Mouse (Mus musculus): ENCODE data around the gene Itch. TPM values are rescaled to one million over a fixed set of nuclear protein-coding genes. Genes with fewer than 3 reads are reported as not detected.
"Not testable (repeated sequence)": the region's sequence is repeated elsewhere in the genome, so short reads cannot be mapped to it uniquely, and the experiment has no call there.

Gene Itch
- polyA plus RNA-seq, 1 experiment: not detected

DNA sequence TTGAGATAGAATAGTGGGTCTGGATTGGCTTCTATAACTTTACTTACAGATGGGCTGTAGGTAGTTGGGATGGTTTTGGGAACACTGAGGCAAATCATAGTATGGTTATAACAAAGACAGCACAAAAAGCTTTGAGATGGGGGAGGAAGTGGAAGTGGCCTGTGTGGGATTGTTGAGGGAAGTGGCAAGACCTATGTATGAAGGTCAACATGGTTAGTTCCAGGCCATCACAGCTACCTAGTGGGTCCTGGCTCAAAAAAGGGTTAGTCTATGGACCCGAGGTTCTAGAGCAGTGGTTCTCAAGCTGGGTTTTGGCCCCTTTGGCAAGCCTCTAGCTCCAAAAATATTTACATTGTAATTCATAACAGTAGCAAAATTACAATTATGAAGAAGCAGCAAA, 2.2 kb downstream of the Itch start:
- no peak for TF ChIP-seq POLR2A (IDR thresholded peaks at IDR 0.05; ENCODE audit: insufficient read depth, low read depth, low read length)
- Histone ChIP-seq H3K4me3 (ENCODE audit: insufficient read depth, low read depth, low read length) (no peak overlapping the region), H3K4me1 (ENCODE audit: control insufficient read depth, insufficient read depth, low read length) (peaks cover 2% of the 10 kb centered on the region; the same call in 1 of the 2 replicates), H3K27ac (ENCODE audit: insufficient read depth, low read depth, low read length) (no peak overlapping the region)
- 76% methylated on average over 1 of the region's 1 CpGs for WGBS

DNA sequence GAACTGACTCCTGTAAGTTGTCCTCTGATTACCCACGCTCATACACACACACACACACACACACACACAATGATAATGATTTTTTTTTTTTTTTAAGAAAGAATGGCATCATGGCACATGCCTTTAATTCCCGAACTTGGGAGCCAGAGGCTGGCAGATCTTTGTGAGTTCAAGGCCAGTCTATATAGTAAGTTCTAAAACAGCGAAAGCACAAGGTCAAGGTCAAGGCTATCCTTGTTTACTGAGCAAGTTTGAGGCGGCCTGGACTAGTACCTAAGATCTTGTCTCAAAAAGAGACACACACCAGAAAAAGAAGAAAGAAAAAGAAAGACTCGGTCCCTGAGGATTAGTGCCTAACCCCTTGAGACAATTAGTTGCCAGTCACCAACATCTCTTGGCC, 7.7 kb downstream of the Itch start:
- Histone ChIP-seq H3K4me1 (ENCODE audit: control insufficient read depth, insufficient read depth, low read length) (peaks cover under 1% of the 10 kb centered on the region; the same call in 1 of the 2 replicates), H3K4me3 (ENCODE audit: insufficient read depth, low read depth, low read length) (no peak overlapping the region), H3K27ac (ENCODE audit: insufficient read depth, low read depth, low read length) (no peak overlapping the region)
- WGBS: 84% methylated on average over 5 of the region's 5 CpGs
- TF ChIP-seq CTCF (IDR thresholded peaks at IDR 0.05; ENCODE audit: insufficient read depth, low read depth, low read length): no peak
- TF ChIP-seq POLR2A (IDR thresholded peaks at IDR 0.05; ENCODE audit: insufficient read depth, low read depth, low read length): no peak

DNA sequence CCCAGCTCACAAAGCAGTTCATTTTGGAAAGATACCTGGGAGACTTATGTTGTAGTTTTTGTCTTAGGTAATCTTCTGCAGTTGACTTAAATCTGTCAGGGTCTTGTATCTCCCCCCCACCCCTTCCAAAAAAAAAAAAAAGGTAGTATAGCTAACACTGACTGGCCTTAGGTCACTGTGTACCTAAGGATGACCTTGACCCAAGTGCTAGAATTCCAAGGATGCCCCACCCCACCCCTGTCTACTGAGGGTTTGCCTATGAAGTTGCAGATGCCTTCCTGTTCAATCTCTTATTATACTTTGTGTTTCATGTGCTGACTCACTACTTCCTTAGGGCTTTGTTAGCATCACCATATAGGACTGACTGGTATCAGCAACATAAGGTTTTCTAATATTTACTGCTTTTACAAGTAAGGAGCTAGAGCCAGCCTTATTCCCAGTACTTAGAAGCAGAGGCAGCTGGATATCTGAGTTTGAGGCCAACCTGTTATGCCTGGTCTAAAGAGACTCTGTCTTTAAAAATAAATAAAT, 8.8 kb downstream of the Itch start:
- H3K27ac ChIP-seq (ENCODE audit: insufficient read depth, low read depth, low read length): no peak overlapping the region
- H3K4me3 ChIP-seq (ENCODE audit: insufficient read depth, low read depth, low read length): no peak overlapping the region
- H3K4me1 ChIP-seq (ENCODE audit: control insufficient read depth, insufficient read depth, low read length): no peaks in the 10 kb centered on the region
- TF ChIP-seq POLR2A (IDR thresholded peaks at IDR 0.05; ENCODE audit: insufficient read depth, low read depth, low read length): no peak
- TF ChIP-seq CTCF (IDR thresholded peaks at IDR 0.05; ENCODE audit: insufficient read depth, low read depth, low read length): no peak

DNA sequence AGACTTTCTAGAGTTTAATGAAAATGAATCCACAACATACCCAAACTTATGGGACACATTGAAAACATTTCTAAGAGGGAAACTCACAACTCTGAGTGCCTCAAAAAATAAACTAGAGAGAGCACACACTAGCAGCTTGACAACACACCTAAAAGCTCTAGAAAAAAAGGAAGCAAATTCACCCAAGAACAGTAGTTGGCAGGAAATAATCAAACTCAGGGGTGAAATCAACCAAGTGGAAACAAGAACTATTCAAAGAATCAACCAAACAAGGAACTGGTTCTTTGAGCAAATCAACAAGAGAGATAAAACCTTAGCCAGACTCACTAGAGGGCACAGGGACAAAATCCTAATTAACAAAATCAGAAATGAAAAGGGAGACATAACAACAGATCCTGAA, 16.0 kb downstream of the Itch start:
- H3K27ac ChIP-seq (ENCODE audit: insufficient read depth, low read depth, low read length); H3K4me3 ChIP-seq (ENCODE audit: insufficient read depth, low read depth, low read length); H3K4me1 ChIP-seq (ENCODE audit: control insufficient read depth, insufficient read depth, low read length): not testable (repeated sequence)

DNA sequence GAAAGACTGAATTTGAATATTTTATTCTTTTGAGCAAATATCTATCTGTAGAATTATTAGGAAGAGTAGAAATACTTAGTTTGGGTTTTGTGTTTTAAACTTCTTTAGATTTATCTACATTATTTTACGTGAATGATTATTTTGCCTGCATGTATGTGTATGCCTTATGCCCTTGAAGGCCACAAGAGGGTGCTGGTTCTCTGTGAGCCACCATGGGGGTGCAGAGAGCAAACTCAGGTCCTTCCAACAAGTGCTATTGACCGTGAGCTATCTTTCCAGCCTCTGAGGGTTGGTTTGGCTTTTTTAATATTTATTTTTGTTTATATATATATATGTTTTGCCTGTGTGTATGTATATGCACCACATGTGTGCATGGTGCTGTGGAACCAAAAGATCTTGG, 74.1 kb downstream of the Itch start:
- TF ChIP-seq CTCF (IDR thresholded peaks at IDR 0.05; ENCODE audit: insufficient read depth, low read depth, low read length) (no peak), POLR2A (IDR thresholded peaks at IDR 0.05; ENCODE audit: insufficient read depth, low read depth, low read length) (no peak)
- WGBS: 75% methylated on average over 2 of the region's 2 CpGs
- Histone ChIP-seq H3K4me3 (ENCODE audit: insufficient read depth, low read depth, low read length) (no peak overlapping the region), H3K27ac (ENCODE audit: insufficient read depth, low read depth, low read length) (no peak overlapping the region), H3K4me1 (ENCODE audit: control insufficient read depth, insufficient read depth, low read length) (no peaks in the 10 kb centered on the region)

DNA sequence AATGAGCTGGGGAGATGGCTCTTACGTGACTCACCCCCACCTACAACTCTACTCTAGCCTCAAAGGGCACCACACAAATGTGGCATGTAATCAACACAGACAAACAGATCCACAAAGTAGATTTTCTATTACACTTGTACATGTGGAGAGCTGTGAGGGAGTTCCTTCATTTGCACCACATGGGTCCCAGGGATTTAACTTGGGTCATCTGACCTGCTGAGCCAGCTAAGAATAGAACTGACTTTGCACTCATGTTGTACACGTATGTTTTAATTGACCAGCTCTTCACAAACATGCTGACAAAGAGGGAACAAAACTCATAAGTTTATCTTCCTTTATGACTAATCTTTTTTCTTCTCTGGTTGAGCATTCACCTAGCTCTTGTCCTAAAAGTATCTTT, 89.8 kb downstream of the Itch start:
- H3K4me3 ChIP-seq (ENCODE audit: insufficient read depth, low read depth, low read length): no peak overlapping the region
- H3K4me1 ChIP-seq (ENCODE audit: control insufficient read depth, insufficient read depth, low read length): no peaks in the 10 kb centered on the region
- TF ChIP-seq CTCF (IDR thresholded peaks at IDR 0.05; ENCODE audit: insufficient read depth, low read depth, low read length) (no peak), POLR2A (IDR thresholded peaks at IDR 0.05; ENCODE audit: insufficient read depth, low read depth, low read length) (no peak)
- 61% methylated on average over 2 of the region's 2 CpGs for WGBS
- H3K27ac ChIP-seq (ENCODE audit: insufficient read depth, low read depth, low read length): no peak overlapping the region

DNA sequence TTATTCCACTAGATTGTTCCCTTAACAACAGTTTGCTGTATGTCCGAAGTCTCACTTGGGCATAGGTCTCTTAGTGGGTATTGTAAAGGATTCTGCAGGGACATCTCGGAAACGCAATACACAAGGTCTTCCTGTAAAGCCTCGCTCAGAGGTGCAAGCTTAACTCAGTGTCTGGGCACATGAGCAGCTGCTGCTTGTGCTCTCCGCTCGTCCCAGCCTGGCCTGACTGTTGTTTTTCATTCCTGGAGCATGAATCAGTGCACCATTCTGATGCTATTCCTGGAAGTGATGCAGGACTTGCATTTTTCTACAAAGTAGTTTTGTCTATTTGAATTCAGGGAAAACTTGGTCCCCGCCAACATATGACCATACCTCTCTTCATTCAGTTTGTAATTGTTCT, 91.4 kb downstream of the Itch start:
- no peak overlapping the region for H3K4me3 ChIP-seq (ENCODE audit: insufficient read depth, low read depth, low read length)
- no peaks in the 10 kb centered on the region for H3K4me1 ChIP-seq (ENCODE audit: control insufficient read depth, insufficient read depth, low read length)
- TF ChIP-seq CTCF (IDR thresholded peaks at IDR 0.05; ENCODE audit: insufficient read depth, low read depth, low read length) (no peak), POLR2A (IDR thresholded peaks at IDR 0.05; ENCODE audit: insufficient read depth, low read depth, low read length) (no peak)
- WGBS: 79% methylated on average over 7 of the region's 7 CpGs
- no peak overlapping the region for H3K27ac ChIP-seq (ENCODE audit: insufficient read depth, low read depth, low read length)

DNA sequence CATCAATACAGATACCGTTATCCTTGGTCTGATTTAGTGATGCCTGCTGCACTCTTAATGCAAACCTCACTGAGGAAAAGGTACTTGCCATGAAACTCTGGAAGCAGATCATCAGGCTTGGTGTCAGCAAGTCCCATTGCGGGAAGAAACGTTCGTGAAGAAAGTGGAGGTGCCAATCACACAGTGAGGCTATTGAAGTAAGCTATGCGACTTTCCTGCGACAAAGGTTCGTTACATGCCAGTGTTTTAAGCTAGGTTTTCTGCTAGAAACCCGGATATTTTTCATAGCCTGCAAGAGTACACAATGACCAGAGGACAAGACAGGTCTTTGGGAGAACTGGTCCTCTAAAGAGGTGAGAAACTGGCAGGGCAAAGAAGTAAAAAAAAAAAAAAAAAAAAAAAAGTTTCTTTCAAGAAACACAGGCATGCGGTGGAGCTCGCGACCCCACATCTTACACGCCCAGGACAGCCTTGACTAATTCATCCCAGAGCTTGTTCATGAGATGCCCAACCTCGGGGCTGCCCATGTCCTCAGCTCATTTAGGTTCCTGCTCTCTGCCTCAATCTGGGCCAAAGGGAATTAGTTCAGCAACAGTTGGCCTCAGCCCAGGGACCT, 102.5 kb downstream of the Itch start:
- Histone ChIP-seq H3K4me1 (ENCODE audit: control insufficient read depth, insufficient read depth, low read length) (peaks cover 11% of the 10 kb centered on the region), H3K27ac (ENCODE audit: insufficient read depth, low read depth, low read length) (peak overlapping the region; percentile 80), H3K4me3 (ENCODE audit: insufficient read depth, low read depth, low read length) (peak overlapping the region; percentile 78)
- 1% methylated on average over 13 of the region's 13 CpGs for WGBS
- TF ChIP-seq POLR2A (IDR thresholded peaks at IDR 0.05; ENCODE audit: insufficient read depth, low read depth, low read length) (no peak), CTCF (IDR thresholded peaks at IDR 0.05; ENCODE audit: insufficient read depth, low read depth, low read length) (no peak)

DNA sequence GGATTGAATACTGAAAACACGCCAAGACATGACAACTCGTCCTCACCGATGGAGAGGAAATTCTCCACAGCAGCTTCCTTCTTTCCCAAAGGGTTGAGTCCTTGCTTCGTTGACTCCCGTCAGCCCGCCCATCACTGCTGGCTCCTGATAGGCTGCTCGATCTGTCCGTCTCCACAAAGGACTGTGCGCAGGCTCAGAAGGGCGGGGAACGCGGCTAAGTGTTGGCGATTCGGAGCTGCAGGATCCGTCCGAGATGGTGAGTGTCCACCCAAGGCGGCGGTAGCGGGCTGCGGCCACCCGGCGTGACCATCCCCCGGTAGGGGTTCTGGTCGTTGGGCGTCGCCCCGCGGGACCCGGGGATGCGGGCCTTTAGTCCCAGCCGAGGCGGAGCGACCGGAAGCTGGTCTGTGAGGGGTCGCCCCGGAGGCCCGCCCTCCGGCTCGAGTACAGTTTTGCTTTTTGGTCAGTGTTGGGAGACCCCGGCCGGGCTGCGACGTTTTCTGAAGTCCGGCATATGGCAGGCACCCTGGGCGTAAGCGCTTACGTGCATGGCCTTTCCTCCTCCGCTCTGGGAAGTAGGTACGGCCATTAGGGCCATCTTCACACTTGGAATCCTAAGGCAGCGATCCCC, 103.2 kb downstream of the Itch start, which contains the start of gene Dynlrb1:
Dynlrb1 (plus strand) TSS at position 172 of the 631 bp plus-strand sequence.
- Histone ChIP-seq H3K4me3 (ENCODE audit: insufficient read depth, low read depth, low read length) (peak within 1 kb of the TSS; percentile 78), H3K27ac (ENCODE audit: insufficient read depth, low read depth, low read length) (peak within 1 kb of the TSS; percentile 80), H3K4me1 (ENCODE audit: control insufficient read depth, insufficient read depth, low read length) (peaks cover 11% of the 10 kb centered on the region)
- TF ChIP-seq POLR2A (IDR thresholded peaks at IDR 0.05; ENCODE audit: insufficient read depth, low read depth, low read length): no peak; the same call in 1 of the 2 replicates
- no peak for TF ChIP-seq CTCF (IDR thresholded peaks at IDR 0.05; ENCODE audit: insufficient read depth, low read depth, low read length)
- WGBS: under 1% methylated on average over 50 of the region's 50 CpGs

All from olfactory bulb, adult 2 months (tissue).